Mouse (Mus musculus) limb, embryonic 12.5 days (tissue): ENCODE results near the gene Cfap161. TPM values are rescaled to one million over a fixed set of nuclear protein-coding genes. Genes with fewer than 3 reads are reported as not detected.

Source experiments
- ATAC-seq: fragments of 200-750 bp; cut with Nextera tagmentation; 2 replicates; pipeline ENCODE4 v1.8.0; 2017; ENCODE audit warnings: low read depth, moderate TSS enrichment; ENCODE audit not compliant: insufficient number of reproducible peaks, insufficient read depth, low FRiP score, low TSS enrichment
- H3K27ac ChIP-seq: fragments of 300-500 bp; sonication (generic); 2 replicates; pipeline ENCODE4 v1.5.1; 2016; ENCODE audit warnings: mild to moderate bottlenecking, moderate library complexity
- H3K27me3 ChIP-seq: fragments of 300-500 bp; sonication (generic); 2 replicates; pipeline ENCODE4 v1.6.1; 2016; ENCODE audit warnings: mild to moderate bottlenecking, moderate library complexity
- H3K36me3 ChIP-seq: fragments of 300-500 bp; sonication (generic); 2 replicates; pipeline ENCODE4 v1.6.1; 2016; ENCODE audit warnings: mild to moderate bottlenecking, moderate library complexity
- H3K4me1 ChIP-seq: fragments of 300-500 bp; sonication (generic); replicated peaks from 2 replicates; pipeline ENCODE4 v1.6.1; 2016
- H3K4me2 ChIP-seq: fragments of 300-500 bp; sonication (generic); 2 replicates; pipeline ENCODE4 v1.6.1; 2016; ENCODE audit warnings: mild to moderate bottlenecking, moderate library complexity
- H3K4me3 ChIP-seq: fragments of 300-500 bp; sonication (generic); replicated peaks from 2 replicates; pipeline ENCODE4 v1.5.1; 2016; ENCODE audit warnings: mild to moderate bottlenecking
- H3K9ac ChIP-seq: fragments of 300-500 bp; sonication (generic); replicated peaks from 2 replicates; pipeline ENCODE4 v1.6.1; 2016; ENCODE audit warnings: mild to moderate bottlenecking, moderate library complexity
- H3K9me3 ChIP-seq: fragments of 300-500 bp; sonication (generic); 2 replicates; pipeline ENCODE4 v1.6.1; 2016; ENCODE audit warnings: mild to moderate bottlenecking, moderate library complexity
- WGBS: fragments of 180-500 bp; shearing (Covaris S2); methylation state at CpG from one replicate; pipeline ENCODE4 v1.1.7; 2016; 5-methylcytosine and 5-hydroxymethylcytosine counted together
- polyA plus RNA-seq: library from polyadenylated mRNA; unstranded; fragments of >200 nt; fragmentation: Nextera tagmentation; extraction: Ambion mirVana; gene quantifications from 2 replicates; pipeline ENCODE4 v1.2.1, GENCODE M21; 2016

Cfap161 gene
- polyA plus RNA-seq, 1 experiment from 2014 or later = 0.45 TPM

- Histone ChIP-seq H3K27me3 (no peaks in the 10 kb centered on the region), H3K9me3 (no peaks in the 10 kb centered on the region), H3K4me2 (no peak overlapping the region), H3K36me3 (no peaks in the 10 kb centered on the region), H3K4me1 (no peaks in the 10 kb centered on the region), H3K27ac (no peak overlapping the region), H3K4me3 (no peak overlapping the region), H3K9ac (no peak overlapping the region)
- 86% methylated on average over 2 of the region's 2 CpGs for WGBS
- no peak for ATAC-seq
These were observed 7.3 kb upstream of the Cfap161 start for GRCm38 (mm10) chr7:83802007-83802406.

- Histone ChIP-seq H3K4me1 (no peaks in the 10 kb centered on the region), H3K27me3 (no peaks in the 10 kb centered on the region), H3K4me2 (no peak overlapping the region), H3K9ac (no peak overlapping the region), H3K9me3 (no peaks in the 10 kb centered on the region), H3K27ac (no peak overlapping the region), H3K36me3 (no peaks in the 10 kb centered on the region), H3K4me3 (no peak overlapping the region)
- 94% methylated on average over 6 of the region's 6 CpGs for WGBS
- no peak for ATAC-seq
These were observed 6.8 kb upstream of the Cfap161 start for GRCm38 (mm10) chr7:83801483-83801875.

DNA sequence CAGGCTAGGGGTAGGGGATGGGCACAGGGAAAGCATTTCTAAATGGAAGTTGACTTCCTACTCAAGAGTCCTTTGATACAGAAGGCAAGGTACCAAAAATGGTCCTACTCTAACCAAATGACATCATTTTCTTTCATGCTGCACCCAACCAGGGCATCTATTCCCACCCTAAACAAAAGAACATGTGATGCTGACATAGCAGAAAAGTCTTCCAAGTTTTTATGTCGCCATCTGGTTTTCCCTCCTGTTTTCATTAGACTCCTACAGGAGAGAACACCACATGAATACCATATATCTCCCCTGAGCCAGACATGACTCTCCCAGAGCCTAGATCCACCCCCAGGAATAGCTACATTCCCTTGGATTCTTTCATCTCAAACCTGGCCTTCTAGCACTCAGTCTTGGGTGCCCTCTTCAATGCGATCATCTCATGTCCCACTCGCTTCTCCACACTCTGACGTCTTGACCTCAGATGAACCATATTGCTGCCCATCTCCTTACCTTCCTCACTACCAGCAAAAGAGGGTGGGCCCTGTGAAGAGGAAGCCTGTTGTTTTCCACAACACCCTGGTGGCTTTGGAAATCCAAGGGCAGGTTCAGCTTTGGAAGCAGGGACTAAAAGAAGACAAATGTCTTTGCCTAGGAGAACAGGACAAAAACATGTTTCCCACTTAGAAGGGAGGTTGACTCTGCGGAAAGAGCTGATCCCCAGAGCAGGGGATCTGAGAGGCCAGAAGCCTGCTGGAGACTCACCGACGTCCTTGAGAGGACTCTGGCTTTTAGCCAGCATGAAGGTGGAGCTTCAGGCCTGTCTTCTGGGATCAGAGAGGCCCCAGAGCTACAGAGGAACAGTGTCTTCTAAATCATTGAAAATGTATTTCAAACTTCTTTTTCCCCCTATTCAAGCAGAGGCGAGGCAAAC lies 6.1 kb upstream of the Cfap161 start:
- ATAC-seq = no peak
- Histone ChIP-seq H3K27me3 (no peaks in the 10 kb centered on the region), H3K27ac (no peak overlapping the region), H3K9ac (no peak overlapping the region), H3K4me1 (peaks cover 1% of the 10 kb centered on the region; the same call in 1 of the 2 replicates), H3K4me2 (no peak overlapping the region), H3K36me3 (no peaks in the 10 kb centered on the region), H3K9me3 (no peaks in the 10 kb centered on the region), H3K4me3 (no peak overlapping the region)
- 79% methylated on average over 8 of the region's 8 CpGs for WGBS

- no peaks in the 10 kb centered on the region for H3K36me3 ChIP-seq
- H3K4me3 ChIP-seq = no peak overlapping the region
- H3K27me3 ChIP-seq = no peaks in the 10 kb centered on the region
- no peak overlapping the region for H3K27ac ChIP-seq
- no peak overlapping the region for H3K9ac ChIP-seq
- H3K4me2 ChIP-seq = no peak overlapping the region
- no peak for ATAC-seq
- H3K9me3 ChIP-seq = no peaks in the 10 kb centered on the region
- 76% methylated on average over 2 of the region's 2 CpGs for WGBS
- peaks cover 3% of the 10 kb centered on the region; the same call in 1 of the 2 replicates for H3K4me1 ChIP-seq
These were observed 5.4 kb upstream of the Cfap161 start for GRCm38 (mm10) chr7:83800071-83800470.

DNA sequence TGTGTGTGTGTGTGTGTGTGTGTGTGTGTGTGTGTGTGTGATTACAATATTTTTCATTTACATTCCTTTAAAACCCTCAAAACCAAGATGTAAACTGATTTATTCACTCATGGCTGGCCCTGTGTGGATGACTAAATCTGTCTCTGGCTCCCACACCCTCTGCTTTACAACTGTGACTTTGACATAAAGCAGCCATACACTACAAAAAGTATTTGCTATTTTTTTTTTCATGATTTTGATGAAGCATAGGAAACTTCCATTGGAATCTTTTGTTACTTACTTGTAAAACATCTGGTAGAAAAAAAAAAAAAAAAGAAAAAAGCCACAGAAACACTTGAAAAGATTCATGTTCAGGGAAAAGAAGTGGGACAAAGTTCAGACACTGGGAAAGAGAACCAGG lies 3.3 kb upstream of the Cfap161 start:
- Histone ChIP-seq H3K36me3 (no peaks in the 10 kb centered on the region), H3K4me1 (peaks cover 12% of the 10 kb centered on the region), H3K9ac (no peak overlapping the region), H3K27ac (peak overlapping the region; percentile 45; the same call in 1 of the 2 replicates), H3K4me3 (no peak overlapping the region), H3K27me3 (no peaks in the 10 kb centered on the region), H3K9me3 (no peaks in the 10 kb centered on the region), H3K4me2 (no peak overlapping the region)
- no peak for ATAC-seq

DNA sequence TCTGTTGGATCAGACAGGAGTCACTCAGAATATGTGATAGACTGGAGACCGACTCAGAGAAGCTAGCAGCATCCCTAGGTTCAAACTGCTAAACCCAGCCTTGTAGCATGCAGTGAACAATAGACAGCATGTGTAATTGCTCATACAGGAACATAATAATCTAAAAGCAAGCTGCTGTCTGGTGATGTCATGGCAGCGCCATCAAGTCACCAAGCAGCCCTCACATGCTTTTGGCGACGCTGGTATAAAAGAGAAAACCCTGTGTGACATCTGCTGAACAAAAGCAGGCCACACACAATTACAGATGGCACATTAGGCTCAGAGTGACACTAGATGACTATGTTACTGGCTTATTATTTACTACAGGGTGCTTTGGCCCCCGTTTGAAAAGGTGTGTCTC lies 1.5 kb upstream of the Cfap161 start:
- no peak for ATAC-seq

GRCm38 (mm10) chr7:83794006-83794683 lies 535 bp downstream of the Cfap161 start:
- Histone ChIP-seq H3K27ac (no peak overlapping the region), H3K9me3 (no peaks in the 10 kb centered on the region), H3K27me3 (no peaks in the 10 kb centered on the region), H3K4me2 (peak overlapping the region; percentile 42), H3K4me1 (peaks cover 12% of the 10 kb centered on the region), H3K36me3 (no peaks in the 10 kb centered on the region), H3K9ac (no peak overlapping the region), H3K4me3 (no peak overlapping the region)
- ATAC-seq = peak; percentile 29; the same call in 1 of the 2 replicates
- WGBS = 43% methylated on average over 11 of the region's 11 CpGs

More for the DNA sequence above, 1.5 kb upstream of the Cfap161 start:
- no peaks in the 10 kb centered on the region for H3K36me3 ChIP-seq
- H3K9me3 ChIP-seq = no peaks in the 10 kb centered on the region
- 68% methylated on average over 5 of the region's 5 CpGs for WGBS
- H3K27ac ChIP-seq = no peak overlapping the region
- H3K4me2 ChIP-seq = no peak overlapping the region
- no peak overlapping the region for H3K9ac ChIP-seq
- H3K4me1 ChIP-seq = peaks cover 12% of the 10 kb centered on the region
- no peaks in the 10 kb centered on the region for H3K27me3 ChIP-seq
- no peak overlapping the region for H3K4me3 ChIP-seq

GRCm38 (mm10) chr7:83780881-83781280 lies 13.8 kb downstream of the Cfap161 start:
- H3K4me2 ChIP-seq = no peak overlapping the region
- H3K9me3 ChIP-seq = peaks cover 6% of the 10 kb centered on the region; the same call in 1 of the 2 replicates
- no peak overlapping the region for H3K9ac ChIP-seq
- no peaks in the 10 kb centered on the region for H3K4me1 ChIP-seq
- H3K36me3 ChIP-seq = no peaks in the 10 kb centered on the region
- no peaks in the 10 kb centered on the region for H3K27me3 ChIP-seq
- no peak for ATAC-seq
- WGBS = 81% methylated on average over 4 of the region's 4 CpGs
- H3K27ac ChIP-seq = no peak overlapping the region
- no peak overlapping the region for H3K4me3 ChIP-seq

- no peak overlapping the region for H3K4me2 ChIP-seq
- H3K9ac ChIP-seq = no peak overlapping the region
- H3K4me1 ChIP-seq = no peaks in the 10 kb centered on the region
- H3K36me3 ChIP-seq = no peaks in the 10 kb centered on the region
- peaks cover 6% of the 10 kb centered on the region; the same call in 1 of the 2 replicates for H3K9me3 ChIP-seq
- no peak overlapping the region for H3K27ac ChIP-seq
- WGBS = 74% methylated on average over 4 of the region's 4 CpGs
- no peaks in the 10 kb centered on the region for H3K27me3 ChIP-seq
- no peak overlapping the region for H3K4me3 ChIP-seq
- ATAC-seq = no peak
These were observed 14.7 kb downstream of the Cfap161 start for GRCm38 (mm10) chr7:83780026-83780425.

DNA sequence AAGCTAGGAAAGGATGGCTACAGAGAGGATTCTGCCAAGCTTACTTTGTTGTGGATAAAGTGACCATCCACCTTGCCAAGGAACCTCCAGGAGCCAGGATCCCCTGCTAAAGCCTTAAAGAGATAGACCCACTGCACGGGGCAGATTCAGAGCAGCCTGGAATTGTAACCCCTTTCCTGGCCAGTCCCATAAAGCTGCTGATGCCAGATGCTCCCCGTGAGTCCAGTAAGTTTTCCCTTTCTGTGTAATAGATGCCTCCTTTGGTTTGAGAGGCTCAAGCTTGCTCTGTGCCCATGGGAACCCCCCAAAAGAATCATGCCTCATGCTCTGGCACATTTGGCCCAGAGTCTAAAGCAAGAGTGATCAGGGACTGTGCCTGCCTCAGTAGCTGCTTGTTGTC lies 15.7 kb downstream of the Cfap161 start:
- Histone ChIP-seq H3K9ac (no peak overlapping the region), H3K4me2 (no peak overlapping the region), H3K27me3 (no peaks in the 10 kb centered on the region), H3K27ac (no peak overlapping the region), H3K36me3 (no peaks in the 10 kb centered on the region), H3K4me1 (0 out of 2 replicates have a peak, but pooled peaks cover 3% of the 10 kb centered on the region), H3K4me3 (no peak overlapping the region), H3K9me3 (peaks cover 6% of the 10 kb centered on the region; the same call in 1 of the 2 replicates)
- 63% methylated on average over 2 of the region's 2 CpGs for WGBS
- ATAC-seq = no peak

- no peak overlapping the region for H3K4me2 ChIP-seq
- 0 out of 2 replicates have a peak, but pooled peaks cover 3% of the 10 kb centered on the region for H3K4me1 ChIP-seq
- WGBS = 72% methylated on average over 2 of the region's 2 CpGs
- H3K9me3 ChIP-seq = peaks cover 10% of the 10 kb centered on the region; the same call in 1 of the 2 replicates
- no peak for ATAC-seq
- H3K27ac ChIP-seq = no peak overlapping the region
- H3K27me3 ChIP-seq = no peaks in the 10 kb centered on the region
- H3K4me3 ChIP-seq = no peak overlapping the region
- H3K9ac ChIP-seq = no peak overlapping the region
- no peaks in the 10 kb centered on the region for H3K36me3 ChIP-seq
These were observed 16.2 kb downstream of the Cfap161 start for GRCm38 (mm10) chr7:83778516-83778915.
